Mouse (Mus musculus): ENCODE results near the gene Gm45618. TPM values are rescaled to one million over a fixed set of nuclear protein-coding genes. Genes with fewer than 3 reads are reported as not detected.
"Not testable (repeated sequence)": the region's sequence is repeated elsewhere in the genome, so short reads cannot be mapped to it uniquely, and the experiment has no call there.

Gene Gm45618
- polyA plus RNA-seq (2015; fragmentation: Nextera tagmentation; extraction: Ambion mirVana): not detected in 2 replicates

DNA sequence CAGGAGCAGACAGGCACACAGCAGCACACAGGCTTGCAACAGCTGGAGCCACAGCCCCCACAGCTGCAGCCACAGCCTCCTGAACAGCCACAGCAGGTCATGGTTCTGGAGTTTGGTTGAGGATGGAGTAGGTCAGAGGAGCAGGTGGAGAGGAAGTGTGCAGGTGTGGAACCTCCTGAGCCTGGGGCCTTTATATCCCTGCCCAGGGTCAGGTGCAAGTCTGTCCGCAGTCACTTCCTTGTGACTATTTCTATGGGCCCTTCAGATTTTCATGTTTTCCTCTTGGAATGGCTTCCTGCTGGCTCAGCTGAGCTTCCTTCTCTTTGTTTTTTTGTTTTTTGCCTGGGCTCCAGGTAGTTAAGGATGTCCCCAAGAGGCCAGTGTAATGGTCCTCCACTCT lies at the start of gene Gm45618:
Gene Gm45618, minus strand, starts transcription at position 101 of the 400 bp plus-strand sequence.
- H3K4me2 ChIP-seq (replicated peaks); H3K9ac ChIP-seq; H3K36me3 ChIP-seq; H3K9me3 ChIP-seq; H3K4me3 ChIP-seq; H3K27ac ChIP-seq; H3K27me3 ChIP-seq; H3K4me1 ChIP-seq; ATAC-seq (ENCODE audit: low FRiP score, low read depth): not testable (repeated sequence)
- WGBS: 75% methylated on average over 1 of the region's 1 CpGs

DNA sequence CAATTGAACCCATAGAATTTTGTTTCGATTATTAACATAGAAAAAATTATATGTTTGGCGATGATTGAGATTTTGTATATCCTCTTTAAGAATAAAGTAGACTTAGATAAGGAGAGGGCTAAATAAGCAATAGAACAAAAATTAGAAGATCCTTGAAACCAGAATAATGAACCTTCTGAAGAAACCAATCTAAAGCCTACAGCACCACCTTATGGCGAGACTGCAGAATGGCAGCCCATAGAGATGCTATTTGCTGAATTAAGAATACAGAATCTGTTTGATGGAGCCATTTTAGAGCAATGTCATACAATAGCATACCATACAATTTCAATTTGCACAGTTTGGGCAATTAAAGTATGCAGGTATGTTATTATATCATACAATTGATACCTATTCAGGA lies 49.3 kb upstream of the Gm45618 start:
- no peak for ATAC-seq (ENCODE audit: low FRiP score, low read depth)
- Histone ChIP-seq H3K4me3 (no peak overlapping the region), H3K4me1 (no peaks in the 10 kb centered on the region), H3K36me3 (no peaks in the 10 kb centered on the region), H3K9me3 (no peaks in the 10 kb centered on the region), H3K27ac (no peak overlapping the region), H3K4me2 (replicated peaks) (no peak overlapping the region), H3K27me3 (0 out of 2 replicates have a peak, but pooled peaks cover 3% of the 10 kb centered on the region), H3K9ac (no peak overlapping the region)
- 50% methylated on average over 3 of the region's 3 CpGs for WGBS

DNA sequence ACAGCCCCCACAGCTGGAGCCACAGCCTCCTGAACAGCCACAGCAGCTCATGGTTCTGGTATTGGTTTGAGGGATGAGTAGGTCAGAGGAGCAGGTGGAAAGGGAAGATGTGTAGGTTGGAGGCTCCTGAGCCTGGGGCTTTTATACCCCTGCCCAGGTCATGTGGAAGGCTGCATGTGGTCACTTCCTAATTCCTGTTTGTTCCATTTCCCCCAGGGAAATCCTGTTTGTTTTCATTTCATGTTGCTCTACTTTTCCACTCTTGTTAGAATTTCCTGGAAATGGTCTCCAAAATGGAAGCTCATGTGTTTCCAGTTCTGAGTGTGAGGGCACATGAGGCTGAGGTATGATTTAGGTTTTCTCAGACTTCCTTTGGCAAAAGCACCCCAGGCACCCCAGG lies 45.1 kb upstream of the Gm45618 start, which contains the start of gene Gm4553:
Gene Gm4553, minus strand, starts transcription at position 101 of the 400 bp plus-strand sequence.
- not testable (repeated sequence) for H3K9ac ChIP-seq; H3K27me3 ChIP-seq; H3K36me3 ChIP-seq; H3K4me3 ChIP-seq; ATAC-seq (ENCODE audit: low FRiP score, low read depth); H3K4me2 ChIP-seq (replicated peaks); H3K4me1 ChIP-seq; H3K9me3 ChIP-seq; H3K27ac ChIP-seq

DNA sequence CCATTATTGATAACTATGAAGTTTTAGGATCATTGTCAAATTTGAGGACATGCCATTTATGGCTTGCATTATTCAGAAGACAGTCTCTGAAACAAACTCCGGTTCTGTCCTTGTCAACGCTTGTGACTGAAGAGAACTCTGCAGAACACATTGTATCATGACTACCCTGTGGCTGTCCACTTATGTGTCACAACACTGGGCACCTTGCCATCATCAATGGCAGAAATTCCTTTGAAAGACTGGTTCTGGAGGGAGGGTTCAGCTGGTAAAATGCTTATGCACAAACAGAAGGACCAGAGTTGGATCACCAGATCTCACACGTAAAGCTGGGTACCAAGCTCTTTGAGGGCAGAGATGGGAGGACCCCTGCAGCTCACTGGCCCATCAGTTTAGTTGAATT lies 38.8 kb upstream of the Gm45618 start:
- no peak overlapping the region for H3K9ac ChIP-seq
- no peak for ATAC-seq (ENCODE audit: low FRiP score, low read depth)
- H3K4me2 ChIP-seq (replicated peaks): no peak overlapping the region
- 97% methylated on average over 3 of the region's 3 CpGs for WGBS
- H3K27me3 ChIP-seq: no peaks in the 10 kb centered on the region
- no peaks in the 10 kb centered on the region for H3K9me3 ChIP-seq
- no peaks in the 10 kb centered on the region for H3K4me1 ChIP-seq
- H3K27ac ChIP-seq: no peak overlapping the region
- H3K4me3 ChIP-seq: no peak overlapping the region
- H3K36me3 ChIP-seq: no peaks in the 10 kb centered on the region

DNA sequence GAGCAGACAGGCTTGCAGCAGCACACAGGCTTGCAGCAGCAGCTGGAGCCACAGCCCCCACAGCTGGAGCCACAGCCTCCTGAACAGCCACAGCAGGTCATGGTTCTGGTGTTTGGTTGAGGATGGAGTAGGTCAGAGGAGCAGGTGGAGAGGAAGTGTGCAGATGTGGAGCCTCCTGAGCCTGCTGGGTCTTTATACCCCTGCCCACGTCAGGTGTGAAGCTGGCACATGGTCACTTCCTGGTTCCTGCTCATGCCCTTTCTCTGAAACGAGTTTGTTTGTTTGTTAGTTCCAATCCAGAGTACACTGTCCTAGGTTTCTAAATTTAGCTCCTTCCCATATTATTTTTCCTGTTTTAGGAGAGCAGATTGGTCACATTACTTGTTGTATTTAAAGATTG lies 36.5 kb upstream of the Gm45618 start, which contains the start of gene Gm29735:
Gene Gm29735, minus strand, starts transcription at position 101 of the 400 bp plus-strand sequence.
- H3K9ac ChIP-seq; H3K27ac ChIP-seq; H3K9me3 ChIP-seq; ATAC-seq (ENCODE audit: low FRiP score, low read depth); H3K4me1 ChIP-seq; H3K4me3 ChIP-seq; H3K27me3 ChIP-seq; H3K36me3 ChIP-seq; H3K4me2 ChIP-seq (replicated peaks): not testable (repeated sequence)
- WGBS: 39% methylated on average over 2 of the region's 2 CpGs

DNA sequence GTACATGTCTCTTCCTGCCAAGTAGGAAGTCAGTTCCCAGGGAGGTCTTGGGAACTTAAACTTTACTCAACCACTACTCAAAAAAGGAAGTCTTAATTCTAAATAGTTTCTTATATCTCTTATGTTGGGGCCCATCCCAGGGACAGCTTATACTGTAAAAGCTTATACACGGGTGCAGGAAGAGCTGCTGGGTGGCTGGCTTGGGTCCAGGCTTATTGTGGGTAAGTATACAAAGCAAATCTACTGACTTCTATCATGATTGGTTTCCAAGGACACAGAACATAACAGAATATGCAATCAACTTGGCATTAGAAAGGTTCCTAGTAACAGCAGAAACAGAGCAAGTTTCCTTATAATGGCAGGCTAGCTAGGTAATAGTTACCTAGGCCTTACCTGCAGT lies 34.8 kb upstream of the Gm45618 start:
- 79% methylated on average over 1 of the region's 1 CpGs for WGBS

DNA sequence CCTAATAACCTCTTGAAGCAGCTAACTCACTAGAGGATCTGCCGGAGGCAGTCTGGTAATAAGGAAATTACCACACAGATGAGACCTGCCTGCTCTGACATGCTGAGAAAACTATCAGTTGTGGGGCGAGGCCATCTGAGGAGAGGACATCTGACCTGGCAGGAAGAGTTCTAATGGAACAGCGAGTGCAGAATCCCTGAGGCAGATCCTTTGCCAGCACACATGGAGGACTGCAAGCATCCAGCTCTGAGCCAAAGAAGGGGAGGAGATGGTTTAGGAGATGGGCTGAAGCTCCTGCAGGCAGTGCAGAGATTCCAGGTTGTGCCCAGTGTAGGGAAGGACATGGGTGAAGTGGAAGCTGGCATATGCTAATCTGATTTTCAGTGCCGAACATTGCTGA lies 31.7 kb upstream of the Gm45618 start:
- Histone ChIP-seq H3K4me3 (no peak overlapping the region), H3K27ac (no peak overlapping the region), H3K4me2 (replicated peaks) (no peak overlapping the region), H3K9ac (no peak overlapping the region), H3K9me3 (no peaks in the 10 kb centered on the region), H3K36me3 (no peaks in the 10 kb centered on the region), H3K4me1 (no peaks in the 10 kb centered on the region), H3K27me3 (no peaks in the 10 kb centered on the region)
- 80% methylated on average over 4 of the region's 4 CpGs for WGBS
- no peak for ATAC-seq (ENCODE audit: low FRiP score, low read depth)

More for the DNA sequence above, 34.8 kb upstream of the Gm45618 start:
- ATAC-seq (ENCODE audit: low FRiP score, low read depth): no peak
- Histone ChIP-seq H3K9ac (no peak overlapping the region), H3K27me3 (no peaks in the 10 kb centered on the region), H3K4me1 (no peaks in the 10 kb centered on the region), H3K36me3 (no peaks in the 10 kb centered on the region), H3K4me2 (replicated peaks) (no peak overlapping the region), H3K4me3 (no peak overlapping the region), H3K9me3 (no peaks in the 10 kb centered on the region), H3K27ac (no peak overlapping the region)

DNA sequence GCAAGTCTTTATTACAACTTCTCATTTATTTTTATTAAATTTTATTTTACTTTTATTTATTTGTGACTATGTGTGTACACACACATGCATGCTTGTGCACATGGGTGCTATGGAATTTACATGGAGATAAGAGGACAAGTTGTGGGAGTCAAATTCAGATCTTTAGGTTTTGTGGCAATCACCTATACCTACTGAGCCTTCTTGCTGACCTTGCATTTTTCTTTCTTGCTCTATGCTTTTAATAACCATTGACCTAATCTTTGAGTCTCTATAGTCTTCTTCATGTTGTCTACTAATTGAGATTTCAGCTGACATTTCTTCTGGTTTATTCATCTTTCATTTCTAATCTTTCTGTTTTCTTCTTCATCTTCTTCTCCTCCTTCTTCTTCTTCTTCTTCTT lies 28.1 kb upstream of the Gm45618 start:
- H3K36me3 ChIP-seq: no peaks in the 10 kb centered on the region
- H3K4me2 ChIP-seq (replicated peaks): no peak overlapping the region
- H3K4me1 ChIP-seq: no peaks in the 10 kb centered on the region
- H3K9ac ChIP-seq: no peak overlapping the region
- ATAC-seq (ENCODE audit: low FRiP score, low read depth): no peak
- H3K27me3 ChIP-seq: peaks cover 4% of the 10 kb centered on the region; the same call in 1 of the 2 replicates
- H3K4me3 ChIP-seq: no peak overlapping the region
- H3K27ac ChIP-seq: no peak overlapping the region
- H3K9me3 ChIP-seq: no peaks in the 10 kb centered on the region

DNA sequence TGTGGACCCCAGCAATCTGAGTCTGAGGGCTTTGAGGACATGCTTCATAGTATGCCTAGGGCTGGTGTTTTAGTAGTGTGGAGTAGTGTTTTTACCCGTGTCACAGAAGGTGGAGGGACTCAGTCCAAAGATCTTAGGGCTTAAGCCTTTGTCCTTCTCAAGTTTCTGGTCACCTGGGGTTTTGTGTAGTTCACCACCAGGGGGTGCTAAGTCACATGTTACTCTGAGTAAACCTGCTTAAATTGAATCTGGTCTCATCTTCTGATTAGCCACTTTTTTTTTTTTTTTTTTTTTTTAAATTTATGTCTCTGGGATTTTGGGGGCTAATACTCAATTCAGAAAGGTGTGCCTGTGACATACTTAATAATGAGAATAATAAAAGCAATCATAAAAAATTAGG lies 25.5 kb upstream of the Gm45618 start:
- Histone ChIP-seq H3K4me1 (no peaks in the 10 kb centered on the region), H3K36me3 (no peaks in the 10 kb centered on the region), H3K27ac (no peak overlapping the region), H3K4me2 (replicated peaks) (no peak overlapping the region), H3K4me3 (no peak overlapping the region), H3K9me3 (no peaks in the 10 kb centered on the region), H3K9ac (no peak overlapping the region), H3K27me3 (peaks cover 4% of the 10 kb centered on the region; the same call in 1 of the 2 replicates)
- WGBS: 3% methylated on average over 1 of the region's 1 CpGs
- ATAC-seq (ENCODE audit: low FRiP score, low read depth): no peak

DNA sequence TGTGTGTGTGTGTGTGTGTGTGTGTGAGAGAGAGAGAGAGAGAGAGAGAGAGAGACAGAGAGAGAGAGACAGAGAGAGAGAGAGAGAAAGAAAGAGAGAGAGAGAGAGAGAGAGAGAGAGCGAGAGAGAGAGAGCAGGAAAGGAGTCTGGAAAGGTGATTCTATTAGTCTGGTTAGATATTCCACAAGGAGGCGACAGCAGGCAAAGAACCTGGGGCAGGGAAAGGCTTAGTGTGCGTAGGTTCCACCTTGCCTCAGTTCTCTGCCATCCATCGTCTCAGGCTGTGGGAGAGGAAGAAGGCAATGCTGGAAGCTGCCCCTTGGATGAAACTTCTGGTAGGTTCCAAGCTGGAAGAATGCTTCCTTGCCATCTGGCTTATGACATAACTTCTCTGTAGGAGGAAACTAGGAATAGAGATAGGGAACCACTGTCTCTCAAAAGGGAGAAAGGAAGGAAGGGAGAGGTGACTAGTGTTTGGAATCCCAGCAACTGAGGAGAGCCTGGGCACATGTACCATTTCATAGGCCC lies 24.9 kb upstream of the Gm45618 start:
- Histone ChIP-seq H3K27ac (no peak overlapping the region), H3K9ac (no peak overlapping the region), H3K4me2 (replicated peaks) (no peak overlapping the region), H3K36me3 (no peaks in the 10 kb centered on the region), H3K4me3 (no peak overlapping the region), H3K9me3 (no peaks in the 10 kb centered on the region), H3K27me3 (peaks cover 4% of the 10 kb centered on the region; the same call in 1 of the 2 replicates), H3K4me1 (no peaks in the 10 kb centered on the region)
- no peak for ATAC-seq (ENCODE audit: low FRiP score, low read depth)
- WGBS: 45% methylated on average over 4 of the region's 4 CpGs

DNA sequence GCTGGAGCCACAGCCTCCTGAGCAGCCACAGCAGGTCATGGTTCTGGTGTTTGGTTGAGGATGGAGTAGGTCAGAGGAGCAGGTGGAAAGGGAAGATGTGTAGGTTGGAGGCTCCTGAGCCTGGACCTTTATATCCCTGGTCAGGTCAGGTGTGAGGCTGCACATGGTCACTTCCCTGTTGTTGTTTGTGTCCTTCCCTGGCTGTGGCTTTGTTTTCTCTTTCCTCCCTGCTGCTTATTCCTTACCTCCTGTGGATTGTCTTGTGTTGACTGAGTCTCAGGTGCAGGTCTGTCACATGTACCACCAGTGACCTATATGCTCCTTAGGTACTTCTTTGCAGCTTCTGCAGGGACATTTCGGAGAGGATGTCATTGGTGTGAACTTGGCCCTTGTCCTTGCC lies 24.0 kb upstream of the Gm45618 start, which contains the start of gene Gm45337:
Gene Gm45337, minus strand, starts transcription at position 101 of the 400 bp plus-strand sequence.
- no peaks in the 10 kb centered on the region for H3K36me3 ChIP-seq
- no peak within 1 kb of the TSS for H3K27ac ChIP-seq
- 76% methylated on average over 1 of the region's 1 CpGs for WGBS
- no peak within 1 kb of the TSS for H3K4me3 ChIP-seq
- ATAC-seq (ENCODE audit: low FRiP score, low read depth): no peak
- no peak within 1 kb of the TSS for H3K9ac ChIP-seq
- no peak within 1 kb of the TSS for H3K4me2 ChIP-seq (replicated peaks)
- H3K4me1 ChIP-seq: no peaks in the 10 kb centered on the region
- peaks cover 4% of the 10 kb centered on the region; the same call in 1 of the 2 replicates for H3K27me3 ChIP-seq
- no peaks in the 10 kb centered on the region for H3K9me3 ChIP-seq

DNA sequence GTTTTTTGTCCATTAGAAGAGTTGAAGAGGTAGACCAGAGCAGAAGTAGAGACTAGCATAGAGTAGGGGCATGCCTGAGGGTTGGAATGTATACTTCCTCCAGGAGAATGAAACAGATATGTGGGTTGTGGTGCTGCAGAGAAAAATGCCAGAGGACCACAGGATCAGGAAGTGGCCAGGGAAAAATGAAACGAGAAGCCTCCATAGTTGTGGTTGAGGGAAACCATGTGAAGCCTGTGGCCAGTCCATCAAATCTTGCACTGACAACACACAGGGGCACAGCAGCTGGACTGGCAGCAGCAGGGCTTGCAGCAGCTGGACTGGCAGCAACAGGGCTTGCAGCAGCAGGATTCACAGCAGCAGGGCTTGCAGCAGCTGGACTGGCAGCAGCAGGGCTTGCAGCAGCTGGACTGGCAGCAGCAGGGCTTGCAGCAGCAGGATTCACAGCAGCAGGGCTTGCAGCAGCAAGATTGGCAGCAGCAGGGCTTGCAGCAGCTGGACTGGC lies 23.0 kb upstream of the Gm45618 start:
- not testable (repeated sequence) for H3K9ac ChIP-seq; H3K27me3 ChIP-seq; H3K36me3 ChIP-seq; H3K9me3 ChIP-seq; H3K27ac ChIP-seq; H3K4me2 ChIP-seq (replicated peaks); H3K4me3 ChIP-seq; ATAC-seq (ENCODE audit: low FRiP score, low read depth); H3K4me1 ChIP-seq
- WGBS: 23% methylated on average over 1 of the region's 1 CpGs

DNA sequence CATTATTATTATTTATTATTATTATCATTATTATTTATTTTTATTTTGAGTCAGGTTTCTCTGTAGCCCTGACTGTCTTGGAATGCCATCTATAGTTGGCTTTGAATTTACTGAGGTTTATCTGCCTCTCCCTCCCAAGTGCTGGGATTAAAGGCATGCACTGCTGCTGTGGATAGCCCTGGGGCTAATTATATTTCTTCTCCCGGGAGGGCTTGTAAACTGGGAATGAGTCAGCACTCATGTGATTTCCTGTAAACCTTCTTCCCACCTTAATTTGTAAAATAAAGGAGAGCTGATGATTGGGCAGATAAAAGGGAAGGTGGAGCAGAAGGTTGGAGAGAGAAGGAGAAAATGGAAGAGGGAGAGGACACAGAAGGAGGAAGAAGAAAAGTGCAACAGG lies 20.2 kb upstream of the Gm45618 start:
- Histone ChIP-seq H3K27me3 (peaks cover 4% of the 10 kb centered on the region; the same call in 1 of the 2 replicates), H3K9ac (no peak overlapping the region), H3K9me3 (no peaks in the 10 kb centered on the region), H3K36me3 (no peaks in the 10 kb centered on the region), H3K4me3 (no peak overlapping the region), H3K4me1 (no peaks in the 10 kb centered on the region), H3K4me2 (replicated peaks) (no peak overlapping the region), H3K27ac (no peak overlapping the region)
- no peak for ATAC-seq (ENCODE audit: low FRiP score, low read depth)
- WGBS: 0% methylated on average over 1 of the region's 1 CpGs
